Mouse (Mus musculus) cerebellum, postnatal 25 days (tissue): ENCODE results near the gene Macrod2.

ENCODE experiments used
- DNase-seq, 2 experiments: peaks; one replicate each; pipeline ENCODE4 v3.0.0; 2021; ENCODE audit warnings: mixed read lengths in 2 of 2

The Macrod2 gene

DNA sequence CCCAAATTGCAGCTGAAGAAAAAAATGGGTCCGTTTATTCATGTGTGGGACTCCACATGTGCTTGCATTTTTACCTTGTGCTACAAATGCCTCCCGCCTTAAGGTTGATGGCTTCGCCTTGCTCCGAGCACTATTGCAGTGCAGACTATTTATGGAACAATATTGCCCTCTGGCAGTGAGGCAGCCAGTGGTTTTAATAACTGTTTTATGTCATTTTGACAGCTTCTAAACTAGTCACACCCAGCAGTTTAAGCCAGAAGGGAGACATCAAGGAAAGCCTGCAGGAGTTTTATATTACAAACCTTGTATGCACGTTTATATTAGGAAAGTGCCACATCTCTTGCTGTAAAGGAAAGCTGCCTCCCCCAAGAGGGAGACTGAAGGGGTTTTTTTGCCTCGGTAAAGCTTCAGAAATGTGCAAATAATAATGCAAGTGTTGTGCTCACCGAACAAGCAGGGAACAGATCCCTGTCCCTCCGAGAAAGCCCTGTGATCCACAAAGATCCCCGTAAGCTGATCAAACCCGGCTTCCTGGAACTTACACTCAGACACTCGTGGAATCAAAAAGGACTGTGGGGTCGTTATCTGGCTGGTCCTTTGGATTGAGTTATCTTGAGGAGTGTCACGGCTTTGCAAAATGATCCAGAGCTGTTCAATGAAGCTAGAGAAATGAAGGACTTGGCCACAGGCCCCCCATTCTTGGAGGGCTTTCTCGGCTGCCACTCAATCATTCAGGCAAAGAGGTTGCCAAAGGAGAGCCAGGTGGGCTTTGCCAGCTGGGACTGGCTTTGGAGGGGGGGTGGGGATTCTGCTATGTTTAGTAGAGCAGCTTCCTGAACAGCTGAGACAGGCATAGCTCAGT lies 1663.0 kb downstream of the Macrod2 start:
- DNase-seq: peak; percentile 57 to 62

DNA sequence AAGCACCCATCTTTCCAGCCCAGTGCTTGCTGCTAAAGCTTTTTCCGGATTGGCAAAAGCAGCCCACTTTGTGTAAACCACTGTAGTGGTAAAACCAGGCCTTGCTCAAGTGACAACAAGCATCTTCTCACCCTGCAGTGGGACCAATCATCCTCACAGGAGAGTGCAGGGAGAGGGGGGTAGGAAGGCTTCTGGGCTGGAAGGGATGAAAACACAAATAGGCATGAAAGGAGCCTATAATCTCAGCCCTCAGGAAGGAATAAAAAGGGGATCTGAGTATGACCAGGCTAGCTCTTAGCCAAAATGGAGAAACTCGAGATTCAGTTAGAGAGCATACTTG lies 1663.6 kb downstream of the Macrod2 start:
- no peak for DNase-seq

DNA sequence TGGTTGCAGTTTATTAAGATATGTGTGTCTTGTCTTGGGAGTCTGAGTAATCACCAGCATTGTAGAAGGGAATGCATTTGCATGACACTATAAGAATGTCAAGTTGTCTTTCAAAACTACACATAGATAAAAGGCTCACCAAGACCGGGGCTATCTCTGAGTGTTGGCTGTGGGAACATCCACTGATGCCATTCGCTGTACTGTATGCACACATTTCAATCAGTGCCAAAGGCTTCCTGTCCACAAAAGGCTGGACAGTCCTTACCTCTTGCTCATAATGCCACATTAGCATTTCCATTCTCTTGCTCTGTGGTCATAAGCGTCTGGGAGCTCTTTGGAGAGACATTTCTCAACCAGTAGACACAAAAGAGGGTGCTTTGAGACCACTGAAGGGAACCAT lies 1713.8 kb downstream of the Macrod2 start:
- no peak for DNase-seq

GRCm38 (mm10) chr2:142116623-142117022 lies 1721.5 kb downstream of the Macrod2 start:
- DNase-seq: no peak

DNA sequence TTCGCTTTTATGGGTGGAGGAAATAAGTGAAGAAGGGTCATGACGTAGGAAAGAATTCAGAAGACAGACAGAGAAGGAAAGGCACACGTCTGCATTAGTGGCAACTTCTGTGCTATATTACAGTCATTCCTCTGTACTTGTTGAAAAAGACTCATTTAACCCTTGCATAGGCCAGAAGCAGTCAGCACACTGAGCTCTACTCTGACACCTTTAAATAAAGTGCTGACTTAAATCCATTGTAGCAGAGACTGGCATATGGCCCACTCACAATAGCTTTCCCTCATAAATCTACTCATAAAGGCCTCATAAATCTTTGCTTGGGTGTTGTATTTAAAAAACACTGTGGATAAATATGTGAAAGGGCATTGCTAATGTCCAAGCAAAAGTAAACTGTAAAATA lies 1733.0 kb downstream of the Macrod2 start:
- no peak for DNase-seq

DNA sequence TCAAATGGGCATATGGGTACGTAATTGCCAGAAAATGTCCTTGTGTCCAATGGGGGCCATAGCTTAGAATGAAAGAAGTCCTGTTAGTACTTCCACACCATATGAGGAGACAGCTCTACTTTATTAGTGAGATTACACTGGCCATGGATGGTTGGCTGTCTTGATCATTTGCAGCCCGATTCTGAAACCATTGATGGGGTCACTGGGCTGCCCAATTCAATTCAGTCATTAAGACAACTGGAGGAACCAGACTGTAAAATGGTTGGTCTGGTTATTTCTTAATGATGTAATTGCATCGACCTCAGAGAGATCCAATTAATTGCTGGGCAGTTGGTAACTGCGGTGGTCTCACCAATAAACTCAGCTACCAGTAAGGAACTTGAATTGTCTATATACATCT lies 1734.1 kb downstream of the Macrod2 start:
- no peak for DNase-seq

DNA sequence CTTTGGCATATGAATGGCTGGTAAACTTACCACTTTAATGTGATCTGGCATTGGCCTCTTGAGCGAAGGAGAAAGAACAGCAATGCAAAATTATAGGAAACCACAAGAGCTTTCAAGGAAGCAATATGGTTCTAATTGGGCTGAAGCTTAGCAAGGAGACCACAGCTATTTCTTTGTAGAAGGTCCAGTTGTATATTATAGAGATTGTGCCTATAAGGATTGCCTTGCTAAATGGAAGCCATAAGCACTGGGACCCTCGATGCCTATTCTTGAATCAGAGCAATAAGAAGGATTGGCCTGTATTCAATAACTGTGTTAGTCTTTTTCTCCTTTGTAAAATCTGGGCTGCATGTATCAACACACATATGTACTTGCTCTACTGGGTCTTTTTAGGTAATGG lies 1754.2 kb downstream of the Macrod2 start:
- no peak for DNase-seq

- DNase-seq: no peak
These were observed 1768.6 kb downstream of the Macrod2 start for GRCm38 (mm10) chr2:142163506-142164275.

- DNase-seq: no peak
These were observed 1774.5 kb downstream of the Macrod2 start for GRCm38 (mm10) chr2:142169649-142170048.

GRCm38 (mm10) chr2:142172706-142173105 lies 1777.6 kb downstream of the Macrod2 start:
- no peak for DNase-seq

DNA sequence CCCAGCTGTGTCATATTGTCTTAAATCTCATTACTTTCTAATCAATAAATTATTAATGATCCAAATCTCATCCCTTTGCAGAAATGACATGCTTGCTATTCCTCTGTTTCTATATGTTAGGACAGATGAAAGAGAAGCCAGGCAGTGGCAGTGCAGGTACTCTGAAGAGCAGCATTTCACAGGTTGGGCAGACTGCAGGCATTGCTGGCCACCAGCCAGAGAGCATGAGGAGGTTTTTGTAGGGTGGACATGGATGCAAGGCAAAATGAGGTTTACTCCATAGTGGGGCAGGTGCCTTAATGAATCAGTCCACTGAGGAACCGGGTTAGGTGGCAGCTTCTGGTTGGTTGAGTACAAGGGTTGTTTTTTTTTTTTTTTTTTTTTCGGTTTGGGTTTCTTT lies 1778.9 kb downstream of the Macrod2 start:
- peak; percentile 47 to 69 for DNase-seq

DNA sequence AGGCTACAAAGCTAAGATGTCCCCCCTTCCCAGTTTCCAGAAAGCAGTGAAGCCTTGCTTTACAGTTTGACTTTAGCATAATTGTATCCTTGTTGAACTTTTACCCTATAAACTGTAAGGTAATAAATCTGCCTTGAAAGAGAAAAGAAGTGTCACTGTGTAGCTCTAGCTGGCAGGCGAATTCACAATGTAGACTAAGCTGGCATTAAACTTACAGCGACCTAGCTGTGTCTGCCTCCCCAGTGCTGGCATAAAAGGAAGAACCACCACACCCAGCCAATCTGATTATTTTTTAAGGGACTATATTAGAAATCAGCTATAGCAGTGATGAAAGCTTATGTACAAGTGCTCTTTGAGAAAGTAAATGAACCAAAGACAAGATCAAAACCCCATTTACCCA lies 1791.8 kb downstream of the Macrod2 start:
- no peak for DNase-seq

- no peak for DNase-seq
These were observed 1792.3 kb downstream of the Macrod2 start for GRCm38 (mm10) chr2:142187428-142187827.

GRCm38 (mm10) chr2:142217371-142217770 lies 1822.3 kb downstream of the Macrod2 start:
- DNase-seq: no peak

- no peak for DNase-seq
These were observed 1827.2 kb downstream of the Macrod2 start for GRCm38 (mm10) chr2:142222137-142222921.

DNA sequence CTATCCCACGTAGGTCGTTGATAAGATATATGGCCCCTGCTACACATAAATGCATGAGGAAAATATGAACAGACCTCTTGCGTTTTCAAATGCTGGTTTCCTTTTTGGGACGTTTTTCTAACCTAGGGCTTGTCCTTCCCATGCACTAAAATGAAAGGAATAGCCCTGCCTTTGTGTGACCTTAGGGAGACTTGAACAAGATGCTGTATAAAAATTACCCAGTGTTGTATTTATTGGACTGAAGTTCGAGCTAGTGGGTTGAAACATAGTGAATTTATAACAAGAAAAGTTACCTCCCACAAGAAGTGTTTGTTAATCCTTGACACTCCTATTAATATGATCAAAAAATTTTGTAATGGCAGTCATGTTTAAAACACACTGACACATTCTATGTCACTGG lies 1827.8 kb downstream of the Macrod2 start:
- DNase-seq: no peak

DNA sequence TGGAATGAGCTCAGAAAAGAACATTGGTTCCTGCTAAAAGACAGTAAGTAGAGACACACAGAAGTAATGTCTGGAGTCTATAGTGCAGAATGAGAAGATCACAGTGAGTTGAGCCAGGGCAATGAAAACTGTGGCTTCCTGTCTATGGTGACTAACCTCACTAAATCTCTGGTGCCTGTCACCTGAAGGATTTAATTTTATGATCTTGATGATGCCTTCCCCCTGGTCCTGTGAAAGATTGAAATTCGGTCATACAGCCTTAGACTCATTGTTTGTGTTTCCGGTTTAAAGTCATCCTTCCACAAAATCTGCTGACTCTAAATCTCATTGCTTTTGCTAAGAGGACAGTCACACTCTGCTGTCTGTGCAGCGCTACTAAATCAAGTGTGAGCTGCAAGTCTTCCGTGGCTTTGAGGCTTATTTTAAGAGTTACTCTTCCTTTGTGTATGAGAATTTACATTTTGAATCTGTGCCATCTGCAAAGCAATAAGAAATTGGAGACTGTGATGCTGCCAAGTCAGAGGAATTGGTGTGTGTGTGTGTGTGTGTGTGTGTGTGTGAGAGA lies 1836.0 kb downstream of the Macrod2 start:
- DNase-seq: no peak

DNA sequence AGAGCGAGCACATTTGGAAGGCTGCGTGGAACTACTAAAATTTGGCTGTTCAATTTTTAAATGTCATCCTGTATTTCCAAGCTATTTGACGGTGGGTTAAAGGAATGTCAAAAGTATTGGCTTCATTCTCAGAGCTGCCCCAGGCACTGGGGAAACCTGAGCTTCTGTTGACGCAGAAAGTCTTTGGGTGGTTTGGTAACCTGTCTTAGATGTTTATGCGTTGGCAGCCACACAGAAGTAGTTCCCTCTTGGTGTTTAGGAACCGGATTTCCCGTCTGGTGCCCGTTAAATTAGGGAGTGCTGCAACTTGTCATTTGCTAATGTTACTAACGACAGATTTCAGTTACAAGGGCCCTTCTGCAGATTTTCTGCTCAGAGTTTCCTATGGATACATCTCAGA lies 1837.7 kb downstream of the Macrod2 start:
- DNase-seq: no peak

- no peak for DNase-seq
These were observed 1848.4 kb downstream of the Macrod2 start for GRCm38 (mm10) chr2:142243483-142243882.

DNA sequence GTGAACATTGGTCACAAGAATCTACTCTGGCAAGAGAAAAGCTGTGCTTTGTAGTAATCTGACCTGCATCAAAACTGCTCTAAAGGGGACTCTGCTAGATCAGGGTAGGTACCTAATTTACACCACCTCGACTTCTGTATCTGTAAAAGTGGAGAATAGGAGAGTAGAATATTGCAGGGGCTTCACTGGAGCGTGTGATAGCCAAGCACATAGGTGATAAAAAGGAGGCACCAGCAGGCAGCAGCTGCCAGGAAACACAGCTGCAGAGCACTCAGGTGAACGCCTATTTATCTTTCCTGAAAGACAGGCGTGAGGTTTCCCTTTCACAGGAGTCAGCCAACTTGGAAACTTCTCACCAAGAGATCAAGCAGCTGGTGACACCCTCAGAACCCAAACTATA lies 1855.3 kb downstream of the Macrod2 start:
- DNase-seq: no peak

DNA sequence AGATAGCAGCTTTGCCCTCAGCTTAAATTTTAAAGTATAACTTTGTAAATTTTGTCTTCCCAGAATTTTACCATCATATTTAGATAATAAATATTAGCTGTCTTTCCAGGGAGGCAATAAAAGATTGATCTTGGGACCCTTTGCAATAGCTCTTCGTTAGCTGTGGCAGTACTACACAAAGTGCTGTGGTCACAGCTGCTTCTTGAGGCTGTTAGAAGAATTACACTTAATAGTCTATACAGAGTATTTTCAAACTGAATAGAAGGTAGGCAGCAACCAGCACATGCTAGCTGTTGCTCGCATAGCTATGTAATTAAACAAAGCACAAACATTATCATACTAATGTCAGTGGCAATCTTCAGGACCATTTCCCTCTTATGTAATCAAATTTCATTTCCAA lies 1856.4 kb downstream of the Macrod2 start:
- no peak for DNase-seq

- DNase-seq: peak; percentile 87 to 91
These were observed 1858.8 kb downstream of the Macrod2 start for GRCm38 (mm10) chr2:142253913-142254312.

DNA sequence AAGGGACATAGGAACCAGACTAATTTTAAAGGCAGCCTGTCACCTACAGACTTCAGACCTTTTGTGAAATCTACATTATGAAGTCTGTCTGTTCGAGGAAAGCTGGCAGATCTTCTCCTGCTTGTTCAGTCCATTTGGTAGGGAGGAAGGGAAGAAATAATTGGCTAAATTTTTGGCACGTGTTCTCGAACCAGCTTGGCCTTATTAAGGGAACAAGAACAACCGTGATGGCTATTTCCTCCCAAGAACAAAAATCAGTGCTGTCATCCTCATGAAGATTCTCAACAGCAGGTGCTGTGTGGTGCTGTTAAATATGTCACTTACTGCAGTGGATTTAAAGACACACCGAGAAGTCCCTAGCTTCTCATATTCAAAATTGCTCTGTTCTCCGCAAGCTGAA lies 1859.5 kb downstream of the Macrod2 start:
- DNase-seq: peak in 1 of 2 experiments; percentile 21
